Mouse (Mus musculus) cerebellum, postnatal 36 days (tissue): ENCODE data around the gene Hps1.

ENCODE experiments used
- DNase-seq, 2 experiments: peaks; one replicate each; pipeline ENCODE4 v3.0.0; 2021 to 2022; ENCODE audit warnings: mixed read lengths in 2 of 2

Gene Hps1

GRCm38 (mm10) chr19:42713770-42714169 lies 66.0 kb downstream of the Hps1 start:
- DNase-seq = no peak
